Mouse (Mus musculus) left cerebral cortex, postnatal 14 days (tissue): ENCODE results near the gene Golph3. TPM values are rescaled to one million over a fixed set of nuclear protein-coding genes. Genes with fewer than 3 reads are reported as not detected.

Experiments
- DNase-seq, 2 experiments: peaks; one replicate each; pipeline ENCODE4 v3.0.0; 2021 to 2022; ENCODE audit warnings: low spot score in 2 of 2, mixed read lengths in 1 of 2
- intact Hi-C: fragments of 180-260 bp; cut with DNase I; formaldehyde crosslinking; loops from one replicate; pipeline ENCODE4 v1.15.1; 2025
- long read RNA-seq, 2 experiments: library from polyadenylated mRNA; stranded (forward); transcript quantifications; one replicate each; pipeline ENCODE4 v2.0.0; 2021
- total RNA-seq, 2 experiments: library from RNA; stranded (reverse); gene quantifications; 2 replicates each; pipeline ENCODE4 v1.2.3; 2021

Golph3 gene
- total RNA-seq, result 100 to 1,000 TPM; 104 TPM
- long read RNA-seq, experiment 1, transcript Golph3-201 (4 exons, 2,652 nt), result major isoform, 103 of 116 reads
- long read RNA-seq, experiment 1, transcript Golph3-202 (2 exons, 2,359 nt), result minor isoform, 5 of 116 reads
- long read RNA-seq, experiment 1, partial matches to known transcripts, result 0 of 116 reads
- long read RNA-seq, experiment 1, other reads (novel, unspliced or antisense), result 8 of 116 reads
- long read RNA-seq, experiment 2, transcript Golph3-201 (4 exons, 2,652 nt), result major isoform, 118 of 133 reads
- long read RNA-seq, experiment 2, partial matches to known transcripts, result 5 of 133 reads
- long read RNA-seq, experiment 2, other reads (novel, unspliced or antisense), result 8 of 133 reads

GRCm38 (mm10) chr15:12321091-12321787, at the start of gene Golph3:
TSS of gene Golph3 (plus strand) at chr15:12321450.
- intact Hi-C loops, result loop anchor here (5.0 kb wide), 1 partner anchor 46 kb away; no protein-coding TSS in a partner anchor
- peak; percentile 92 to 96 for DNase-seq

- no peak for DNase-seq
- intact Hi-C loops, result loop anchor here (10.0 kb wide), 2 partner anchors 91 to 301 kb away; no protein-coding TSS in a partner anchor
Measured at GRCm38 (mm10) chr15:12273325-12274052, 47.8 kb upstream of the Golph3 start.

GRCm38 (mm10) chr15:12274053-12274769, 47.0 kb upstream of the Golph3 start:
- DNase-seq, result peak in 1 of 2 experiments; percentile 21
- intact Hi-C loops, result loop anchor here (10.0 kb wide), 2 partner anchors 91 to 301 kb away; no protein-coding TSS in a partner anchor

GRCm38 (mm10) chr15:12275091-12275623, 46.1 kb upstream of the Golph3 start:
- no peak for DNase-seq
- intact Hi-C loops, result loop anchor here (10.0 kb wide), 2 partner anchors 90 to 300 kb away; no protein-coding TSS in a partner anchor

- DNase-seq, result no peak
- intact Hi-C loops, result loop anchor here (10.0 kb wide), 2 partner anchors 85 to 295 kb away; no protein-coding TSS in a partner anchor
Measured at GRCm38 (mm10) chr15:12279816-12280215, 41.4 kb upstream of the Golph3 start.

- peak; percentile 33 to 57 for DNase-seq
- intact Hi-C loops, result no loop called here
Measured at GRCm38 (mm10) chr15:12284794-12285534, 36.3 kb upstream of the Golph3 start.

- intact Hi-C loops, result no loop called here
- no peak for DNase-seq
Measured at GRCm38 (mm10) chr15:12285535-12285809, 35.8 kb upstream of the Golph3 start.

- no peak for DNase-seq
- intact Hi-C loops, result no loop called here
Measured at GRCm38 (mm10) chr15:12290330-12290729, 30.9 kb upstream of the Golph3 start.

- intact Hi-C loops, result no loop called here
- DNase-seq, result no peak
Measured at GRCm38 (mm10) chr15:12291757-12292156, 29.5 kb upstream of the Golph3 start.

- intact Hi-C loops, result no loop called here
- DNase-seq, result no peak
Measured at GRCm38 (mm10) chr15:12296228-12296627, 25.0 kb upstream of the Golph3 start.

- no peak for DNase-seq
- intact Hi-C loops, result no loop called here
Measured at GRCm38 (mm10) chr15:12298231-12298737, 23.0 kb upstream of the Golph3 start.

GRCm38 (mm10) chr15:12301771-12302170, 19.5 kb upstream of the Golph3 start:
- DNase-seq, result no peak
- intact Hi-C loops, result no loop called here

- peak; percentile 41 to 71 for DNase-seq
- intact Hi-C loops, result no loop called here
Measured at GRCm38 (mm10) chr15:12306188-12307071, 14.8 kb upstream of the Golph3 start.

GRCm38 (mm10) chr15:12307114-12307513, 14.1 kb upstream of the Golph3 start:
- intact Hi-C loops, result no loop called here
- no peak for DNase-seq

GRCm38 (mm10) chr15:12308539-12308938, 12.7 kb upstream of the Golph3 start:
- intact Hi-C loops, result no loop called here
- no peak for DNase-seq

GRCm38 (mm10) chr15:12310676-12311075, 10.6 kb upstream of the Golph3 start:
- intact Hi-C loops, result no loop called here
- DNase-seq, result no peak

GRCm38 (mm10) chr15:12311465-12311864, 9.8 kb upstream of the Golph3 start:
- intact Hi-C loops, result no loop called here
- no peak for DNase-seq
